Mouse (Mus musculus) mouse trophoblast stem cell (cell line): Measurements from ENCODE around the gene Fam184b.
"Not testable (repeated sequence)": the region's sequence is repeated elsewhere in the genome, so short reads cannot be mapped to it uniquely, and the experiment has no call there.

Experiments used
- in situ Hi-C, 2 experiments: fragments of 300-500 bp; cut with MseI, MboI; formaldehyde crosslinking; loops; 2 replicates in 1 of 2; 3 replicates in 1 of 2; pipeline ENCODE4 v1.15.1; 2025

The Fam184b gene

GRCm38 (mm10) chr5:45638806-45639714 lies at the start of gene Fam184b:
Gene Fam184b, minus strand, starts transcription at chr5:45639614.
- in situ Hi-C loops, result no loop called here

GRCm38 (mm10) chr5:45689152-45689551 lies 49.7 kb upstream of the Fam184b start:
- in situ Hi-C loops, result no loop called here

- in situ Hi-C loops, result no loop called here
Observed at GRCm38 (mm10) chr5:45686223-45686622, 46.8 kb upstream of the Fam184b start.

- in situ Hi-C loops, result no loop called here
Observed at GRCm38 (mm10) chr5:45685243-45685642, 45.8 kb upstream of the Fam184b start.

GRCm38 (mm10) chr5:45683388-45683787 lies 44.0 kb upstream of the Fam184b start:
- in situ Hi-C loops, result no loop called here

GRCm38 (mm10) chr5:45679955-45680354 lies 40.5 kb upstream of the Fam184b start:
- in situ Hi-C loops, result no loop called here

GRCm38 (mm10) chr5:45677639-45678038 lies 38.2 kb upstream of the Fam184b start:
- in situ Hi-C loops, result no loop called here

GRCm38 (mm10) chr5:45675032-45675431 lies 35.6 kb upstream of the Fam184b start:
- in situ Hi-C loops, result no loop called here

- in situ Hi-C loops, result no loop called here
Observed at GRCm38 (mm10) chr5:45670894-45671494, 31.6 kb upstream of the Fam184b start.

- in situ Hi-C loops, result no loop called here
Observed at GRCm38 (mm10) chr5:45670280-45670670, 30.9 kb upstream of the Fam184b start.

GRCm38 (mm10) chr5:45669598-45670279 lies 30.3 kb upstream of the Fam184b start, which contains the start of gene Ncapg:
Gene Ncapg, plus strand, starts transcription at chr5:45669919.
- in situ Hi-C loops, result loop anchor here (5.0 to 10.0 kb wide), 4 partner anchors 135 to 197 kb away; no protein-coding TSS in a partner anchor

- in situ Hi-C loops, result loop anchor here (5.0 to 10.0 kb wide), 4 partner anchors 134 to 197 kb away; no protein-coding TSS in a partner anchor
Observed at GRCm38 (mm10) chr5:45669234-45669597, 29.8 kb upstream of the Fam184b start.

GRCm38 (mm10) chr5:45668831-45669230 lies 29.4 kb upstream of the Fam184b start:
- in situ Hi-C loops, result loop anchor here (5.0 to 10.0 kb wide), 4 partner anchors 134 to 197 kb away; no protein-coding TSS in a partner anchor

GRCm38 (mm10) chr5:45668324-45668723 lies 28.9 kb upstream of the Fam184b start:
- in situ Hi-C loops, result loop anchor here (5.0 to 10.0 kb wide), 4 partner anchors 134 to 196 kb away; no protein-coding TSS in a partner anchor

GRCm38 (mm10) chr5:45658406-45658805 lies 19.0 kb upstream of the Fam184b start:
- in situ Hi-C loops, result not testable (repeated sequence)

- in situ Hi-C loops, result no loop called here
Observed at GRCm38 (mm10) chr5:45651026-45651703, 11.8 kb upstream of the Fam184b start.

GRCm38 (mm10) chr5:45639715-45640092 lies 290 bp upstream of the Fam184b start:
- in situ Hi-C loops, result no loop called here

GRCm38 (mm10) chr5:45638378-45638777 lies 1.0 kb downstream of the Fam184b start:
- in situ Hi-C loops, result no loop called here

- in situ Hi-C loops, result no loop called here
Observed at GRCm38 (mm10) chr5:45629470-45629869, 9.9 kb downstream of the Fam184b start.

GRCm38 (mm10) chr5:45627771-45628170 lies 11.6 kb downstream of the Fam184b start:
- in situ Hi-C loops, result no loop called here

- in situ Hi-C loops, result no loop called here
Observed at GRCm38 (mm10) chr5:45621511-45621910, 17.9 kb downstream of the Fam184b start.
